Mouse (Mus musculus) midbrain, embryonic 14.5 days (tissue): ENCODE results near the gene Lclat1. TPM values are rescaled to one million over a fixed set of nuclear protein-coding genes. Genes with fewer than 3 reads are reported as not detected.
A peak's percentile ranks its signal among the peaks of the same experiment; 100 is the strongest.

Experiments used
- ATAC-seq: fragments of 200-750 bp; cut with Nextera tagmentation; 2 replicates; pipeline ENCODE4 v1.8.0; 2017; ENCODE audit warnings: moderate number of reproducible peaks, moderate library complexity; ENCODE audit not compliant: low FRiP score, low TSS enrichment
- DNase-seq: peaks from one replicate; pipeline ENCODE4 v3.0.0-alpha.2; 2015
- H3K27ac ChIP-seq: fragments of 300-500 bp; sonication (generic); replicated peaks from 2 replicates; pipeline ENCODE4 v1.5.1; 2014; ENCODE audit warnings: mild to moderate bottlenecking, low read depth, low read length, moderate library complexity
- H3K27me3 ChIP-seq: fragments of 300-500 bp; sonication (generic); 2 replicates; pipeline ENCODE4 v1.6.1; 2014; ENCODE audit warnings: low read length, control low read depth, mixed read lengths; ENCODE audit not compliant: control insufficient read depth, insufficient read depth
- H3K36me3 ChIP-seq: fragments of 300-500 bp; sonication (generic); 2 replicates; pipeline ENCODE4 v1.6.1; 2014; ENCODE audit warnings: low read length, control low read depth; ENCODE audit not compliant: control insufficient read depth, insufficient read depth
- H3K4me1 ChIP-seq: fragments of 300-500 bp; sonication (generic); 2 replicates; pipeline ENCODE4 v1.6.1; 2014; ENCODE audit warnings: mild to moderate bottlenecking, antibody characterized with exemption, low read length, control low read depth; ENCODE audit not compliant: control insufficient read depth, insufficient read depth
- H3K4me2 ChIP-seq: fragments of 300-500 bp; sonication (generic); 2 replicates; pipeline ENCODE4 v1.6.1; 2014; ENCODE audit warnings: mild to moderate bottlenecking, low read length, moderate library complexity
- H3K4me3 ChIP-seq: fragments of 300-500 bp; sonication (generic); replicated peaks from 2 replicates; pipeline ENCODE4 v1.5.1; 2014; ENCODE audit warnings: low read depth, low read length
- H3K9ac ChIP-seq: fragments of 300-500 bp; sonication (generic); replicated peaks from 2 replicates; pipeline ENCODE4 v1.6.1; 2014; ENCODE audit warnings: mild to moderate bottlenecking, low read length, moderate library complexity
- H3K9me3 ChIP-seq: fragments of 300-500 bp; sonication (generic); 2 replicates; pipeline ENCODE4 v1.6.1; 2016; ENCODE audit warnings: low read length, control low read depth, mixed read lengths; ENCODE audit not compliant: control insufficient read depth
- WGBS: fragments of 180-500 bp; shearing (Covaris S2); extraction: QIAGEN DNeasy Blood & Tissue Kit; methylation state at CpG from one replicate; pipeline ENCODE4 v1.1.7; 2014; 5-methylcytosine and 5-hydroxymethylcytosine counted together
- polyA plus RNA-seq: library from polyadenylated mRNA; unstranded; fragments of >200 nt; fragmentation: Nextera tagmentation; extraction: Ambion mirVana; gene quantifications from 2 replicates; pipeline ENCODE4 v1.2.1, GENCODE M21; 2014

The Lclat1 gene
- polyA plus RNA-seq, 1 experiment from 2014 or later = 16.9 TPM

GRCm38 (mm10) chr17:73067423-73067822 is 40.4 kb upstream of the Lclat1 start:
- H3K27me3 ChIP-seq = no peaks in the 10 kb centered on the region
- no peak overlapping the region for H3K4me3 ChIP-seq
- 44% methylated on average over 11 of the region's 11 CpGs for WGBS
- H3K4me2 ChIP-seq = no peak overlapping the region
- no peaks in the 10 kb centered on the region for H3K9me3 ChIP-seq
- ATAC-seq (no peak), DNase-seq (peak; percentile 26)
- no peaks in the 10 kb centered on the region for H3K36me3 ChIP-seq
- no peaks in the 10 kb centered on the region for H3K4me1 ChIP-seq
- no peak overlapping the region for H3K27ac ChIP-seq
- no peak overlapping the region for H3K9ac ChIP-seq

GRCm38 (mm10) chr17:73068321-73068992 is 39.3 kb upstream of the Lclat1 start:
- H3K4me2 ChIP-seq = no peak overlapping the region
- H3K27ac ChIP-seq = no peak overlapping the region
- no peak overlapping the region for H3K9ac ChIP-seq
- H3K4me3 ChIP-seq = no peak overlapping the region
- DNase-seq (no peak), ATAC-seq (no peak)
- H3K36me3 ChIP-seq = no peaks in the 10 kb centered on the region
- H3K9me3 ChIP-seq = no peaks in the 10 kb centered on the region
- H3K27me3 ChIP-seq = no peaks in the 10 kb centered on the region
- H3K4me1 ChIP-seq = no peaks in the 10 kb centered on the region
- 85% methylated on average over 10 of the region's 10 CpGs for WGBS

GRCm38 (mm10) chr17:73070466-73070865 is 37.3 kb upstream of the Lclat1 start:
- no peaks in the 10 kb centered on the region for H3K9me3 ChIP-seq
- 89% methylated on average over 2 of the region's 2 CpGs for WGBS

DNA sequence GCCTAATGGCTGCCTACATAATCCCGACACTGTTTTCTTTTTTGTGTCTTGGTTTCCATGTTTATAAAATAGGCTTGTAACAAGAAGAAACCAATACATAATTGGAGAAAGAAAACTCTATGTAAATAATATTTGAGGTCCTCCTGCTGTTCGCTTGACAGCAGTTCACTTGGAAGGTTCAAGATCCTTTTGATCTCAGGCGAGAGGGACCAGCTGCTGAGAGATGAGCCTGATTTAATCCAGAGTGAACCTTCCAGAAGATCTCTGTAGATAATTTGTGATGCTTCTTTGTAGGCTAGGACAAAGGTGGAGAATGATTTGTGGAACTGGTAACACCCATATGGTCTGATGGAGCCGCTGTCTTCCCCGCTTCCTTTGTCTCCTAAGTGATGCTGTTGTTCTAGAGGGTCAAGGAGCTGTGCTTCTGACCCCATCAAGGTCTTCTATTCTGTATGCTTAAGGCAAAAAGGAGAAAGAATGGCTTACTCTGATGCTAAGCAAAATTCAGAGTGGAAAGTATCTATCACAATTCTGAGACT is 36.0 kb upstream of the Lclat1 start:
- DNase-seq = no peak
- H3K4me3 ChIP-seq = no peak overlapping the region
- no peaks in the 10 kb centered on the region for H3K9me3 ChIP-seq
- no peak overlapping the region for H3K4me2 ChIP-seq
- ATAC-seq = no peak
- H3K27me3 ChIP-seq = no peaks in the 10 kb centered on the region
- no peaks in the 10 kb centered on the region for H3K36me3 ChIP-seq
- no peak overlapping the region for H3K9ac ChIP-seq
- no peaks in the 10 kb centered on the region for H3K4me1 ChIP-seq
- no peak overlapping the region for H3K27ac ChIP-seq
- 77% methylated on average over 5 of the region's 5 CpGs for WGBS

More at GRCm38 (mm10) chr17:73070466-73070865, 37.3 kb upstream of the Lclat1 start:
- Histone ChIP-seq H3K27ac (no peak overlapping the region), H3K4me2 (no peak overlapping the region), H3K36me3 (no peaks in the 10 kb centered on the region), H3K4me1 (no peaks in the 10 kb centered on the region), H3K9ac (no peak overlapping the region), H3K27me3 (no peaks in the 10 kb centered on the region), H3K4me3 (no peak overlapping the region)
- no peak for DNase-seq
- no peak for ATAC-seq

- WGBS = 77% methylated on average over 8 of the region's 8 CpGs
- no peaks in the 10 kb centered on the region for H3K36me3 ChIP-seq
- no peak for DNase-seq
- no peak for ATAC-seq
- no peaks in the 10 kb centered on the region for H3K4me1 ChIP-seq
- H3K9ac ChIP-seq = no peak overlapping the region
- H3K9me3 ChIP-seq = no peaks in the 10 kb centered on the region
- H3K4me3 ChIP-seq = no peak overlapping the region
- H3K4me2 ChIP-seq = no peak overlapping the region
- no peak overlapping the region for H3K27ac ChIP-seq
- no peaks in the 10 kb centered on the region for H3K27me3 ChIP-seq
Measured at GRCm38 (mm10) chr17:73072286-73072685, 35.5 kb upstream of the Lclat1 start.

DNA sequence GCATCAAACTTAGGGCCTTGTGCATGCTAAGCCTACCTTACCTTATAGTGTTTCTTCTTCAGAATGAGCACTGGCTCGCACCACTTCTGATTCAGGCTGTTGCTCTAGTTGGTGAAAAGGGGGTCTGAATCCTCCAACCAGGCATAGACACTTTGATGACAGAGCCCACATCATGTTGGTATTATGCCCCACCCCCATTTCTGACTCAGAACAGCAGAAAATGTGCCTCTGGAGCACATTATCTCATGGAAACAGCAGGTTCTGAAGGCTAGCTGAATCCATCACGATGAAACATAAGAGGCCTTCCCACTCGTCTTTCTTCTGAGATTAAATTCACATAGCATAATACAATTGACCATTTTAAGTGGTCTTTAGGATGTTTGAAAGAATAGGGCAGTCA is 33.2 kb upstream of the Lclat1 start:
- H3K27ac ChIP-seq = no peak overlapping the region
- no peaks in the 10 kb centered on the region for H3K4me1 ChIP-seq
- H3K36me3 ChIP-seq = no peaks in the 10 kb centered on the region
- H3K4me2 ChIP-seq = no peak overlapping the region
- WGBS = 81% methylated on average over 3 of the region's 3 CpGs
- H3K9me3 ChIP-seq = no peaks in the 10 kb centered on the region
- H3K9ac ChIP-seq = no peak overlapping the region
- H3K27me3 ChIP-seq = no peaks in the 10 kb centered on the region
- DNase-seq (no peak), ATAC-seq (no peak)
- no peak overlapping the region for H3K4me3 ChIP-seq

DNA sequence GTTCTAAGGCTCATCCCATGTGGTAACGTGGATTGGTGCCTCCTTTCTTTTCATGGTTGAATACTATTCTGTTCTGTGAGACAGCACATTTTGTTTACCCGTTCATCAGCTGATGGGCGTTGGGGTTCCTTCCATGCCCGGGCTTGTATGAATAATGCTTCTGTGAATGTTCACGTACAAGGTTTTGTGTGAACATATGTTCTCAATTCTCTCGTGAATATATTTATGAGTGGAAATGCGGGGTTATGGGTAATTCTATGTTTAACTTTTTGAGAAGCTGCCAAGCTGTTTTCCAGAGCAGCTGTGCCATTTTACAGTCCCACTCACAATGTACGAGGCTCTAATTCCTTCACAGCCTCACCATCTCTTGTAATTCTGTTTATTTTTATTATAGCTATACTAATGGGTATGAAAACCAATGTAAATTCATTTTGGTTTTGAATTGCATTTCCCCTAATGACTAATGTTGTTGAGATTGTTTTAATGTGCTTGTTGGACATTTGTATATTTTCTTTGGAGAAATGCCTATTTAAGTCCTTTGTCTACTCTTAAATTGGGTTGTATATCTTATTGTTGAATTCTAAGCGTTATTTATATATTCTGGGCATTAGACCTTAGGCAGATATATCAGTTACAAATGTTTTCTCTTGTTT is 32.4 kb upstream of the Lclat1 start:
- DNase-seq (no peak), ATAC-seq (no peak)
- no peak overlapping the region for H3K27ac ChIP-seq

DNA sequence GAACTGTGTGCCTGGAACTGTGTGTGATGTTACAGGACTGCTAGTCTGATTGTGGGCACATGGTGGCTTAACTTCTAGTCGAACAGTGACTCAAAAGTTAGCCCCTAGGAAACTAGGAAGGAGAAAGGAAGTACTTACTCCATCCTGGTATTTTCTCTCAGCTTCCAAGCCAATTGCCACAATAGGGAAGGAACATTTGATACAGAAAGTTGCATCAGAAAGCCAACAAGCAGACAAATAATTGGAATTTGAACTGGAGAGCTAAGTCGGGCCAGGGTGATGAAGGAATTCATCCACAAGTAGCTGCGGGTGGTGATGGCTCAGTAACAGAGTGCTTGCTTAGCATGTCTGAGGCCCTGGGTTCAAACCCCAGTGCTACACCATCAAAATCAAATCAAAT is 30.1 kb upstream of the Lclat1 start:
- no peak overlapping the region for H3K4me3 ChIP-seq
- DNase-seq (no peak), ATAC-seq (no peak)
- no peak overlapping the region for H3K27ac ChIP-seq
- H3K9ac ChIP-seq = no peak overlapping the region
- no peaks in the 10 kb centered on the region for H3K9me3 ChIP-seq
- H3K27me3 ChIP-seq = no peaks in the 10 kb centered on the region
- H3K4me2 ChIP-seq = no peak overlapping the region
- H3K4me1 ChIP-seq = no peaks in the 10 kb centered on the region
- WGBS = 90% methylated on average over 3 of the region's 3 CpGs
- no peaks in the 10 kb centered on the region for H3K36me3 ChIP-seq

More for the DNA sequence above, 32.4 kb upstream of the Lclat1 start:
- H3K4me2 ChIP-seq = no peak overlapping the region
- H3K4me3 ChIP-seq = no peak overlapping the region
- H3K9ac ChIP-seq = no peak overlapping the region
- H3K4me1 ChIP-seq = no peaks in the 10 kb centered on the region
- H3K36me3 ChIP-seq = no peaks in the 10 kb centered on the region
- H3K27me3 ChIP-seq = no peaks in the 10 kb centered on the region
- no peaks in the 10 kb centered on the region for H3K9me3 ChIP-seq
- 77% methylated on average over 9 of the region's 9 CpGs for WGBS
